Mouse (Mus musculus) kidney, postnatal 0 days (tissue): ENCODE measurements at regions not wholly inside any gene's neighbourhood (a gene's known extent, or its start where the extent isn't known, plus 50 kb on each side); places are given as distances from the start of the nearest gene placed in this dataset.

Experiments used
- ATAC-seq: fragments of 200-750 bp; cut with Nextera tagmentation; replicated peaks from 2 replicates; pipeline ENCODE4 v1.8.0; 2017; ENCODE audit warnings: low read depth, moderate number of reproducible peaks, moderate TSS enrichment, moderate library complexity; ENCODE audit not compliant: low FRiP score
- DNase-seq: peaks from one replicate; pipeline ENCODE4 v3.0.0-alpha.2; 2016; ENCODE audit warnings: low spot score
- H3K27ac ChIP-seq: fragments of 300-500 bp; sonication (generic); 2 replicates; pipeline ENCODE4 v1.5.1; 2014; ENCODE audit warnings: mild to moderate bottlenecking
- H3K27me3 ChIP-seq: fragments of 300-500 bp; sonication (generic); 2 replicates; pipeline ENCODE4 v1.6.1; 2014; ENCODE audit warnings: low read length, mixed read lengths; ENCODE audit not compliant: insufficient read depth
- H3K36me3 ChIP-seq: fragments of 300-500 bp; sonication (generic); 2 replicates; pipeline ENCODE4 v1.6.1; 2014; ENCODE audit warnings: low read length, mixed read lengths; ENCODE audit not compliant: insufficient read depth
- H3K4me1 ChIP-seq: fragments of 300-500 bp; sonication (generic); replicated peaks from 2 replicates; pipeline ENCODE4 v1.6.1; 2014; ENCODE audit warnings: antibody characterized with exemption, low read length, mixed read lengths; ENCODE audit not compliant: insufficient read depth
- H3K4me2 ChIP-seq: fragments of 300-500 bp; sonication (generic); 2 replicates; pipeline ENCODE4 v1.6.1; 2014; ENCODE audit warnings: mild to moderate bottlenecking, low read length, moderate library complexity, mixed read lengths
- H3K4me3 ChIP-seq: fragments of 300-500 bp; sonication (generic); replicated peaks from 2 replicates; pipeline ENCODE4 v1.5.1; 2014; ENCODE audit warnings: low read depth, low read length
- H3K9ac ChIP-seq: fragments of 300-500 bp; sonication (generic); 2 replicates; pipeline ENCODE4 v1.6.1; 2014; ENCODE audit warnings: low read depth, low read length
- H3K9me3 ChIP-seq: fragments of 300-500 bp; sonication (generic); replicated peaks from 2 replicates; pipeline ENCODE4 v1.6.1; 2016; ENCODE audit warnings: low read length, inconsistent platforms, mixed read lengths
- CTCF ChIP-seq: IDR thresholded peaks from 2 replicates; pipeline ENCODE4 v1.5.1; 2016; ENCODE audit warnings: antibody characterized with exemption, low read depth, mild to moderate bottlenecking, moderate library complexity
- WGBS: fragments of 180-500 bp; shearing (Covaris S2); extraction: QIAGEN DNeasy Blood & Tissue Kit; methylation state at CpG from one replicate; pipeline ENCODE4 v1.1.7; 2014; 5-methylcytosine and 5-hydroxymethylcytosine counted together

DNA sequence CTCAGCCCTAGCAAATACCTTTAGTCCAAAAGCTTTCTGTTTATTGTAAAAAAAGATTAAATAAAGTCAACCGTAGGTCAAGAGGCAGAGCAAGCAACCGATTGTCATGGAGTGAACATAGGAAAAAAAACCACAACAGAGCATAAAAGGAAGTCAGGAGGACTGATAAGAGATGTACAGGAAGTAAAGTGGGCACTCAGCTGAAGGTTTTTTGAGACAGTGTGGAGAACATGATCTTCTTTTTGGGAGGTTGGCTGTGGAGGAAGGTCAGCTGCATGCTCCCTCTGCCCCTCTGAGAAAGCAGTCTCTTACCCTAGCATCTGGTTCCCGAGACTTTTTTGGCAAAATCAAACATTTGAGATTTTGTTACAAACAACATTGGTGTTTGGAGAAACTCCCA is 832.1 kb downstream of the Slc4a3 start:
- no peak overlapping the region for H3K9ac ChIP-seq
- no peaks in the 10 kb centered on the region for H3K27me3 ChIP-seq
- H3K4me1 ChIP-seq: no peaks in the 10 kb centered on the region
- DNase-seq: no peak
- no peak for TF ChIP-seq CTCF
- no peak overlapping the region for H3K4me2 ChIP-seq
- WGBS: 58% methylated on average over 3 of the region's 3 CpGs
- H3K27ac ChIP-seq: no peak overlapping the region
- no peaks in the 10 kb centered on the region for H3K9me3 ChIP-seq
- H3K36me3 ChIP-seq: no peaks in the 10 kb centered on the region
- ATAC-seq: no peak
- H3K4me3 ChIP-seq: no peak overlapping the region

DNA sequence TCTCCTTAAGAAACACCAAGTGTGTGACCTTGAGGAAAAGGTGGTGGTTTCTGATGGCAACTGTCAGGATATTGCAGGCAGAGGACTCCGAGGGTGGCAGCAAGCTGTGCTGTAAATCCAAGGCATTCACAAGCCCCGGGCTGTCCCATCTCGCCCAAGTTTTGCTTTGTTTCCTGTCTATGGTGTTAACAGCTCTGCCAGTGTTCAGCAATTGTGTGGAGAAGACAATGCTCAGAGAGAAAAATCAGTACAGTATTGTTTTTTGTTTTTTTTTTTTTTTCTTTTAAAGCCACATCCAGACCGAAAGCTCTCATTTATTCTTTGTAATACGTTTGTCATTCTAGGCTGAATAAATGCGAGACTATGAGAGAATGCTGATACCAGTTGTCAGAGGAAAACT is 846.5 kb downstream of the Slc4a3 start:
- no peaks in the 10 kb centered on the region for H3K9me3 ChIP-seq
- H3K4me1 ChIP-seq: no peaks in the 10 kb centered on the region
- no peak for TF ChIP-seq CTCF
- DNase-seq (no peak), ATAC-seq (no peak)
- no peaks in the 10 kb centered on the region for H3K36me3 ChIP-seq
- H3K4me2 ChIP-seq: no peak overlapping the region
- H3K27me3 ChIP-seq: no peaks in the 10 kb centered on the region
- H3K4me3 ChIP-seq: no peak overlapping the region
- no peak overlapping the region for H3K27ac ChIP-seq
- 56% methylated on average over 6 of the region's 6 CpGs for WGBS
- no peak overlapping the region for H3K9ac ChIP-seq

DNA sequence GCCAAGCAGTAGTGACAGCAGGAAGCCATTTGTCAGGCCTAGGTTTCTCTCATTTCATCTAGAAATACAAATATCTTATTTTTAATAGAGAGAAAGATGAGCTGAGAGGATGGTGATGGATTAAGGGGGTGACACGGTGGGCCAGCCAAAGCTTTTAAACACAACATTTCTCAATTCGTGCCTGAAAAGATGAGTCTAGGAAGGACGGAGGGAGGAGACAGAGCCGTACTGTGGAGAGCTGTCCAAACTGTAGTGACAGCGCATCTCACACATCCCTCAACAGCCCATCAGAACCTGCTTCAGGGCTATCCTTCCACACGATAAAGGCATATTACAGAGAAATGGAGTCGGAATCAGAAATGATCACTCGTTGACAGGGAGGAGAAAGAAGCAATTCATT is 848.0 kb downstream of the Slc4a3 start:
- no peak for TF ChIP-seq CTCF
- Histone ChIP-seq H3K9ac (no peak overlapping the region), H3K9me3 (no peaks in the 10 kb centered on the region), H3K36me3 (no peaks in the 10 kb centered on the region), H3K4me2 (no peak overlapping the region), H3K27ac (no peak overlapping the region), H3K27me3 (no peaks in the 10 kb centered on the region), H3K4me3 (no peak overlapping the region), H3K4me1 (no peaks in the 10 kb centered on the region)
- DNase-seq: no peak
- ATAC-seq: no peak
- WGBS: 79% methylated on average over 8 of the region's 8 CpGs

DNA sequence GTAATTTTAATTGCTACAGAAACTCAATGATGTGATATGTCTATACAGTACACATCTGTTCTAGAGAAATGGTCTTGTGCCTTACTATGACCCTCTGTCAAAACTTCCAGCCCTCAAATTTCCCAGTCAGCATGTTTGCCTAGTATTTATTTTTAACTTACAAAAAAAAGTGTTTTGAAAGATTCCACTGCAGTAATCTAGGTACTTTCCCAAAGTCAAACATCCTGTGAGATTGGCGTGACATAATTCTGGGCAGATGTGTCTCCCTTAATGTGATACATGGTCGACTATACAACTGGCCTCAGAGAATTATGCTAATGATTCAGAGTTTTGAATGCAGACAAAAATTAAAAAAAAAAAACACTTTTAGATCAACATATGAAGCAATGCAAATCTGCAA is 856.8 kb downstream of the Slc4a3 start:
- 69% methylated on average over 2 of the region's 2 CpGs for WGBS
- ATAC-seq (no peak), DNase-seq (no peak)
- no peak overlapping the region for H3K27ac ChIP-seq
- H3K27me3 ChIP-seq: no peaks in the 10 kb centered on the region
- H3K4me1 ChIP-seq: no peaks in the 10 kb centered on the region
- no peak overlapping the region for H3K4me3 ChIP-seq
- no peak for TF ChIP-seq CTCF
- H3K9ac ChIP-seq: no peak overlapping the region
- no peaks in the 10 kb centered on the region for H3K36me3 ChIP-seq
- H3K9me3 ChIP-seq: no peaks in the 10 kb centered on the region
- H3K4me2 ChIP-seq: no peak overlapping the region

DNA sequence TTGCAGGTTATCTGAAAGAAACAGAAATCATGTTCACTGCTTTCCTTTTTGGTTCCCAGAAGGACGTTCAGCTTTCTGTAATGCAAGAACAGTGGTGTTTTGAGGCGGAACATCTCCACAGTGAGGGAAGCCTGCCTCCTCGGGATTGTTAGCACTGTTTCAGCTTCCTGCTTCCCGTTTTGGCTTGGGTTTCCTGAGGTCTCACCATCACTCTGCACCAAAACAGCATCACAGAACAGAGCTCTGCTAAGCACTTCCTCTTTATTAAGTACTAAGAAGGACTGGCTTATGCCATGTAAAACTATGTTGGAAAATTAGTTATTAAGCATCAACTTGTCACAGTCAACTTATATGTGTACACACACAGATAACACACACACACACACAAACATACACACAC is 857.9 kb downstream of the Slc4a3 start:
- DNase-seq: no peak
- H3K27me3 ChIP-seq: no peaks in the 10 kb centered on the region
- no peak overlapping the region for H3K9ac ChIP-seq
- WGBS: 55% methylated on average over 4 of the region's 4 CpGs
- no peak for ATAC-seq
- TF ChIP-seq CTCF: no peak
- no peak overlapping the region for H3K4me3 ChIP-seq
- H3K4me1 ChIP-seq: no peaks in the 10 kb centered on the region
- H3K9me3 ChIP-seq: no peaks in the 10 kb centered on the region
- H3K4me2 ChIP-seq: no peak overlapping the region
- H3K36me3 ChIP-seq: no peaks in the 10 kb centered on the region
- H3K27ac ChIP-seq: no peak overlapping the region

DNA sequence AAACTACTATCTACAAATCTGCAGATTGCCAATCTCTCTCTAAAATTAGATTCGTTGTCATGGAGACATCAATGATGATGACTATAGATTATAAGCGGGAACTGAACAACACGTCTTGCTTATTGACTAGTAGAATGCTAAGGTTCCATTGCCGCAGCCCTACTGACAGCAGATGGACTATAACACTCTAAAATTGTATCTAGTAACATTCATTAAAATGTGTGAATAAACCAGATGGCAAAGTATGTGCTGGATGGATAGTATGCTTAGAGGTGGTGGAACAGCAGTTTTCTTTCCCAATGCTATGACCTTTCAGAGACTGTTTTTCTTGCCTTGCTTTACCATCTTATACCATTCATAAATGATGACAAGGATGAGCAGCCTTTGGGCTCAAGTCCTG is 864.7 kb downstream of the Slc4a3 start:
- H3K4me2 ChIP-seq: no peak overlapping the region
- H3K9ac ChIP-seq: no peak overlapping the region
- H3K4me1 ChIP-seq: no peaks in the 10 kb centered on the region
- H3K4me3 ChIP-seq: no peak overlapping the region
- H3K36me3 ChIP-seq: no peaks in the 10 kb centered on the region
- no peaks in the 10 kb centered on the region for H3K27me3 ChIP-seq
- WGBS: 92% methylated on average over 4 of the region's 4 CpGs
- no peak for TF ChIP-seq CTCF
- no peak overlapping the region for H3K27ac ChIP-seq
- no peaks in the 10 kb centered on the region for H3K9me3 ChIP-seq
- ATAC-seq: no peak
- no peak for DNase-seq

DNA sequence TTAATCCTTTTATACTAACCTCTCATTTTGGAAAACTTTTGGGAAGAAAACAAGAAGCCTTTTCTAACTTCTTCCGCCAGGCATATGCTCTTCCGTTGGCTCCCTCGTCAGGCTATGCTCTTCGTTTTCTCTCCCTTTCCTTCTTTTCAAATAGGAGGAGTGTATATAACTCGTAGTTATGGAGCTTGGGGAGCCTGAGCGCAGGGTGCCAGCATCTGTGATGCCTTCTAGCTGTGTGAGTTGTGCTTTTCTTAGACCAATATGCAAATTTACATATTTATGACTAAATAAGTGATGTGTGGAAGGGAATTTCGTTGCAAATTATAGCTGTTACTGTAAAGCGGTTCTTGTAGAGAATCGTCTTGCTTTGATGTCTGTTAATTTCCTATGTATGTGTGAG is 874.5 kb downstream of the Slc4a3 start:
- H3K4me1 ChIP-seq: no peaks in the 10 kb centered on the region
- H3K4me3 ChIP-seq: no peak overlapping the region
- H3K9ac ChIP-seq: no peak overlapping the region
- TF ChIP-seq CTCF: no peak
- H3K27me3 ChIP-seq: no peaks in the 10 kb centered on the region
- ATAC-seq (no peak), DNase-seq (no peak)
- no peaks in the 10 kb centered on the region for H3K36me3 ChIP-seq
- no peak overlapping the region for H3K4me2 ChIP-seq
- H3K9me3 ChIP-seq: no peaks in the 10 kb centered on the region
- WGBS: 91% methylated on average over 9 of the region's 9 CpGs
- no peak overlapping the region for H3K27ac ChIP-seq
